Mouse (Mus musculus): ENCODE results near the gene Galnt16.

DNA sequence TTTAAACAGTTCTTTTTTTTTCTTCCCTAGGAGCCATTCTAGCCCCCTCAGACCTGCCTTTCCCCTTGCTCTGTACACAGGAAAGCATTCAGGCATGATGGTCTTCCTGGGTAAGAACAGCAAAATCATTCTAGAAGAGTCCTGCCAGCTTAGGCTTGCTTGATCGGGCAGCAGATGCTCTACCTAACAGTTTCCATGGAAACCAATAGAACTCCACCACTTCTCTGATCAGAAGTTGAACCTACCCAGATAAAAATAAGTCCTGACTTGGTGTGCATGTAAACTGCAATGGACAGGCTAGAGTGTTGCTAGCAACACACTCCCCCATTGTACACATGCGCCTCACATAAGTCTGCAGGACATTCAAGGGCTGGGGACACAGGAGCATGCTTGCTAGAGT, 86.1 kb downstream of the Galnt16 start:
- TF ChIP-seq CTCF (IDR thresholded peaks at IDR 0.05 in 2 of 3, conservative IDR thresholded peaks at IDR 0.05 in 1 of 3; ENCODE audit: control insufficient read depth in 1 of 3, insufficient read depth in 1 of 3, low read depth in 2 of 3, low read length in 3 of 3, poor library complexity in 1 of 3, severe bottlenecking in 1 of 3) (no peak), EP300 (IDR thresholded peaks at IDR 0.05; ENCODE audit: low read depth in 1 of 2, low read length in 2 of 2) (no peak), ZMIZ1 (IDR thresholded peaks at IDR 0.05; ENCODE audit: low read depth, low read length) (no peak), SMC3 (IDR thresholded peaks at IDR 0.05; ENCODE audit: low read depth, low read length) (no peak), POLR2A (IDR thresholded peaks at IDR 0.05; ENCODE audit: control insufficient read depth in 1 of 2, insufficient read depth in 1 of 2, low read depth in 1 of 2, low read length in 2 of 2, poor library complexity in 1 of 2) (no peak), MAFK (IDR thresholded peaks at IDR 0.05; ENCODE audit: borderline replicate concordance, low read depth, low read length) (no peak), BHLHE40 (IDR thresholded peaks at IDR 0.05; ENCODE audit: borderline replicate concordance, low read depth, low read length) (no peak), TAL1 (IDR thresholded peaks at IDR 0.05; ENCODE audit: low read length) (no peak)
